Mouse (Mus musculus): ENCODE data around the gene Hist1h3e.
"Not testable (repeated sequence)": the region's sequence is repeated elsewhere in the genome, so short reads cannot be mapped to it uniquely, and the experiment has no call there.

Hist1h3e gene

GRCm38 (mm10) chr13:23583387-23584068 is 21.4 kb upstream of the Hist1h3e start:
- DNase-seq (ENCODE audit: low read depth, low spot score) = no peak

- no peak for DNase-seq (ENCODE audit: low read depth, low spot score)
Measured at GRCm38 (mm10) chr13:23582219-23583056, 20.3 kb upstream of the Hist1h3e start.

- peak; percentile 94 for DNase-seq (ENCODE audit: low read depth, low spot score)
Measured at GRCm38 (mm10) chr13:23581408-23582218, 19.4 kb upstream of the Hist1h3e start, which contains the start of gene Hist1h4d. Gene Hist1h4d (plus strand): TSS chr13:23581598.

- DNase-seq (ENCODE audit: low read depth, low spot score) = no peak
Measured at GRCm38 (mm10) chr13:23577835-23578234, 15.7 kb upstream of the Hist1h3e start.

- DNase-seq (ENCODE audit: low read depth, low spot score) = no peak
Measured at GRCm38 (mm10) chr13:23576906-23577639, 14.9 kb upstream of the Hist1h3e start.

GRCm38 (mm10) chr13:23576351-23576881 is 14.2 kb upstream of the Hist1h3e start:
- no peak for DNase-seq (ENCODE audit: low read depth, low spot score)

- not testable (repeated sequence) for DNase-seq (ENCODE audit: low read depth, low spot score)
Measured at GRCm38 (mm10) chr13:23575864-23576313, 13.7 kb upstream of the Hist1h3e start.

GRCm38 (mm10) chr13:23575271-23575851 is 13.2 kb upstream of the Hist1h3e start, which contains the start of gene Hist1h3d:
Gene Hist1h3d (plus strand): TSS chr13:23575763.
- DNase-seq (ENCODE audit: low read depth, low spot score) = peak; percentile 49

- DNase-seq (ENCODE audit: low read depth, low spot score) = not testable (repeated sequence)
Measured at GRCm38 (mm10) chr13:23574546-23575170, 12.5 kb upstream of the Hist1h3e start.

GRCm38 (mm10) chr13:23573898-23574524 is 11.8 kb upstream of the Hist1h3e start, which contains the start of the genes Hist1h2bf and Hist1h2ad:
Gene Hist1h2bf (minus strand): TSS chr13:23574196.
Gene Hist1h2ad (plus strand): TSS chr13:23574381.
- peak; percentile 94 for DNase-seq (ENCODE audit: low read depth, low spot score)

GRCm38 (mm10) chr13:23573034-23573897 is 11.1 kb upstream of the Hist1h3e start:
- DNase-seq (ENCODE audit: low read depth, low spot score) = not testable (repeated sequence)

- DNase-seq (ENCODE audit: low read depth, low spot score) = no peak
Measured at GRCm38 (mm10) chr13:23572218-23573033, 10.3 kb upstream of the Hist1h3e start.

GRCm38 (mm10) chr13:23571504-23572217 is 9.5 kb upstream of the Hist1h3e start:
- DNase-seq (ENCODE audit: low read depth, low spot score) = not testable (repeated sequence)

GRCm38 (mm10) chr13:23571022-23571503 is 8.9 kb upstream of the Hist1h3e start, which contains the start of the genes Hist1h2ae and Hist1h2bg:
Gene Hist1h2ae (minus strand): TSS chr13:23571220.
Gene Hist1h2bg (plus strand): TSS chr13:23571396.
- peak; percentile 73 for DNase-seq (ENCODE audit: low read depth, low spot score)

- not testable (repeated sequence) for DNase-seq (ENCODE audit: low read depth, low spot score)
Measured at GRCm38 (mm10) chr13:23570261-23571021, 8.3 kb upstream of the Hist1h3e start.

- no peak for DNase-seq (ENCODE audit: low read depth, low spot score)
Measured at GRCm38 (mm10) chr13:23564482-23564881, 2.3 kb upstream of the Hist1h3e start.
